Mouse (Mus musculus) kidney, postnatal 4 days (tissue): ENCODE measurements around the gene Zfp941.
"Not testable (repeated sequence)": the region's sequence is repeated elsewhere in the genome, so short reads cannot be mapped to it uniquely, and the experiment has no call there.

Experiments
- DNase-seq, 2 experiments: peaks; one replicate each; pipeline ENCODE4 v3.0.0; 2021; ENCODE audit warnings: mixed read lengths in 2 of 2

Zfp941 gene

DNA sequence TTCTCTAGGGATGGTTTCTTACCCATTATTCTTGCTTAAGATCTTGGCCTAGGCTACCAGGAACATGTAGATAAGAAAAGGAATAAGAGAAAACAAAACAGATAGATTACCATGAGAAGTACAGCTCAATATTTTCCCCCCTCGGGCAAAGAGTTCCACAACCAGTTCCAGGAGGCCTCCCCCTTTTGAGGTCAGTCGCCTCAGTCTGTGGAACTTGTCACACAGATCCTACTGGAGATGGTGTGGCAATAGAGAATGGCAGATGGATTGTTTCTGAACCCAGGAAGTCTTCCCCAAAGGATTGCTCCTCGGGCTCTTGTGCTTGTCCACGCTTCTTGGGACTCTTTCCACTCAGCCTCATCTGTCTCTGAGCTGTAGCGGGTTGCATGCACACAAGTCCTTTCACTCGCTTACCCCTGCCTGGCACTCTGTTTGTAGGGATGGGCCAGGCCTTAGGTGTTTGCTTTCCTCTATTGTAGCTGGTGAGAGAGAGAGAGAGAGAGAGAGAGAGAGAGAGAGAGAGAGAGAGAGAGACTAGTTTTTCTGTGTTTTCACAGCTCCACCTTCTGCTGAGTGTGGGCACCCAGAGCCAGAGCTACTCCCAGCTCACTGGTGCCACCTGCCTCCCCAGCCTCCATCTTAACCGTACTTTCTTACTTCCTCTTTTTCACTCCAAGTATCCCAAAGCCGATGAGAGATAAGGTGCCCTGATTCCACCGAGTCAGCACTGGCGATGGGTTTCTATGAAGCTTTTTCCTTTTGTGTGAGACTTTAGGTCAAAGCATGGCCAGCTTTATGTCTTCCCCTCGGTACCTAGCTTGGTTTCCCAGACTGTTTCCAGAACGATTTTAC, 55.9 kb downstream of the Zfp941 start:
- no peak for DNase-seq

GRCm38 (mm10) chr7:140765391-140765790, 56.6 kb downstream of the Zfp941 start:
- not testable (repeated sequence) for DNase-seq

DNA sequence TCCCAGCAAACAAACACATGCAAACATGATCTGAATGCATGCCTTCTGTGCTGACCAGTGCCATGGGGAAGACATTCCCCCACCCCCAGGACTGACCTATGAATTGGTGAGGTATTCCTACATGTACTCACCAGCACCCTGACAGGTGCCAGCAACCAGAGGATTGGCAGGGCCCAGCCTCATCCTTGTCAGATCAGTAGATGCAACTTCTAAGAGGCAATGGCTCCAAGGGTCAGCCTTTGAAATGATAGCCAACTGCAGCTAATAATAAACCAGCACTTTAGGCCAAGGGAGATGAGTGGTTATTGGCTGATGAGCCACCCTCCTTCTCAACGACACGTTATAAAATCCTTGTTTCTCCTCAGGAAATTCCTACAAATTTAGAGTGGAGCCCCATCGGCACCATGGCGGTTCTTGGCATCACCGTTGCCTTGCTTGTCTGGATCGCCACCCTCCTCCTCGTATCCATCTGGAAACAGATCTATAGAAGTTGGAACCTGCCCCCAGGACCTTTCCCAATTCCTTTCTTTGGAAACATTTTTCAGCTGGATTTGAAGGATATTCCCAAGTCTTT, 58.4 kb downstream of the Zfp941 start, which contains the start of gene Cyp2e1:
Gene Cyp2e1 (plus strand): TSS at position 293 of the 574 bp plus-strand sequence.
- DNase-seq, result no peak

DNA sequence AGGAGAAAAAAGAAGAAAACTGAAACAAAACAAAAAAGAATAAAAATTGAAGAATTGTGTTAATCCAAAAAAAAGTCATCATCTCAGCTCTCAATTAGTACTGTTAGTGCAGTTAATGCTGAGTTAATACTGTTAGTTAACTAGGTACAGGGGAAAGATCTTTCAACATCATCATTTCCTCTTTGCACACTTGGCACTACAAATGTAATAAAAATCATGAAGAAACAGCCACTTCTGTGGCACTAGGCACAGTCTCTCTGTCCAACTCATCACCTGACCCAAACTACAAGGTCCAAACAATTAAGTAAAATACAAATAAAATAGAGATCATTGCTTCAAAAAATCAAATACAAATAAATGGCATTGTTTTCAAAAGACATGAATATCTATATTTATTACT, 61.3 kb downstream of the Zfp941 start:
- no peak for DNase-seq
